Mouse (Mus musculus) T-helper 2 cell (primary cell): ENCODE data around the gene Dbi.

Source experiments
- in situ Hi-C: fragments of 300-600 bp; cut with MboI, MseI; formaldehyde crosslinking; loops from one replicate; pipeline ENCODE4 v1.15.1; 2025; ENCODE audit warnings: high pct_unique_total_duplicates

Dbi gene

DNA sequence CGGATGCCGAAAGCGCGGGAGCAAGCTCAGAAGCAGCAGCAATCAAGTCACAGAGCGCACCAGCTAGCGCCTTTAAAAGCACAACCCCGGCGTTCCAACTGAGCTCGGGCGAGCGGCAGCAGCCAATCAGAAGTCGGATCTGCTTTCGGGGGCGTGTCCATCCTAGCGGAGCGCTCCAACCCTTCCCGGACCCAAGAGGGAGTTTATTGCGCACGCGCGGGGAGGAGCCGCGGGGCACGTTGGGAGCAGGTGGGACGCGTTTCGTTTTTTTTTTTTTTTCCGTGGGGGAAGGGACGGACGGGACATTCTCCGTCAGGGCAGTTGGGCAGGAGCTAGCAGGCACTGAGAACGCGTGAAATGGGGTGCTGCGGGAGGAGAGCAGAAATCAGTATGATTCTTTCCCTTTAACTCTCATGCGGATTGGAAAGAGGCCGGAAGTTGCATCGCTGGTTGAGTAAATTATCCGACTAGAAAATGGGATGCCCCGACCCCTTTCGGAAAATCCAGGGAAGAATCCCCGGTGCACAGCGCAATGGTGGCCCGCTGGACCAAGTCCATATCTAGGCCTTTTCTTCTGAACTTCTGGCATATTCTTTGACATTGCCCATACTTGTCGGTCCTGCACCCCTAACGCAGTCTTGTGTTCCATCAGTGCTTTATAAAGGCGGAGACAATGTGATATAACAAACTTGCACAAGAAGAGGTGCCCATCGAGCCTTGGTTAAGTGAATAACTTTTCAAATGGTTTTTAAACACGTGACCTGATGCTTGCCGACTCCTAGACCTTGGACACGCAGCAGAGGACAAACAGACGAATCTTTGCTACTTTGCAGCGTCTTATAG lies at the start of gene Dbi, which contains the start of gene 3110009E18Rik:
Dbi (minus strand) TSS at position 110 of the 843 bp plus-strand sequence.
3110009E18Rik (plus strand) TSS at position 219 of the 843 bp plus-strand sequence.
- in situ Hi-C loops = no loop called here

DNA sequence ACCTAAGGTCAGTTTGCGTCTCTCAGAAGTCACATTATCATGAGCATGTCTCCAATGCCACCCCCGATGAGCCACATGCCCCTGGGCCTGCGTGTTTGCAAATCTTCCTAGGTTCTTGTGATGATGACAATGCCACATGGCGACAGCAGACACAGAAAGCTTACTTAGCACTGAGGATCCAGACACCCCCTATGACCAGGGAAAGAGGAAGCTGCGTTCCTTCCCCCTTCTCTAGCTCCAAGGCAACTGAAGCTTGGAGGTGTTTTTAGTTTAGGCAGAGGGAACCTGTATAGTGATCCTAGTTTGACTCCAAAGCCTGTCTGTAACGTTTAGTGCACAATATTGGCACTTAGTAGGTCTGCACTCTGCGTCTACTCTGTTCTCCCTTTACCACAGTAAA lies 49.4 kb upstream of the Dbi start:
- in situ Hi-C loops = no loop called here

DNA sequence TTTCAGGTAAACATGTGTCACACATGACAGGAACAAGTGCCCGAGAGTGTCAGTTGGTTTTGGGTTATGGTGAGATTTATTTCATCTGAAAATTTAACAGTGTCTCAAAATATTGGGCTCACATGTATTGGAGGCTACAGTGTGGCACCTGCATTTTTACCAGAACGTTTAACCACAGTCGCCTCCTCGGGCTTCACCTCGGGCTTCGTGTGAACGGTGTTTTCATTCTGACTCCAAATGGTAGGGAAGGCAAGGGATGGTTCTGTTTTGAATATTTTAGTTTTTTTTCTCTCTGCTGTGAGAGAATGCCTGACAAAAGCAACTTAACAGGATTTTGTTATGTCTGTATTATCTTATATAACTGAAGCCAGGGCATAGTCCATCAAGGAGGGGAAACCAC lies 47.8 kb upstream of the Dbi start:
- in situ Hi-C loops = no loop called here

DNA sequence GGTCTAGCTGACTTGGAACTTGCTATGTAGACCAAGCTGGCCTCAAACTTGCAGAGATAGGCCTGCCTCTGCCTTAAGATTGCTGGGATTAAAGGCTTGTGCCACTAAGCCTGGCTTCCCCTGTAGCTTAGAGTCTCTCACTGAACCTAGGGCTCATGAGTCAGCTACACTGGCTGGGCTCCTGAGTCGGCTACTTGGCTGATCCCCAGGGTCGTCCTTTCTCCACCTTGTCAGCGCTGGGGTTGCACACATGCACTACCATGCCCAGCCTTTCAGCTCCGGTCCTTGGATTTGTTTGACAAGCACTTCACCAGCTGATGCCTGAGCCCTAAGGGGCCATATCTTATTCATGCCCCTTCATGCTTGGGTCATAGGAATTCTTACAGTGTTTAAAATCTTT lies 47.1 kb upstream of the Dbi start:
- in situ Hi-C loops = no loop called here

DNA sequence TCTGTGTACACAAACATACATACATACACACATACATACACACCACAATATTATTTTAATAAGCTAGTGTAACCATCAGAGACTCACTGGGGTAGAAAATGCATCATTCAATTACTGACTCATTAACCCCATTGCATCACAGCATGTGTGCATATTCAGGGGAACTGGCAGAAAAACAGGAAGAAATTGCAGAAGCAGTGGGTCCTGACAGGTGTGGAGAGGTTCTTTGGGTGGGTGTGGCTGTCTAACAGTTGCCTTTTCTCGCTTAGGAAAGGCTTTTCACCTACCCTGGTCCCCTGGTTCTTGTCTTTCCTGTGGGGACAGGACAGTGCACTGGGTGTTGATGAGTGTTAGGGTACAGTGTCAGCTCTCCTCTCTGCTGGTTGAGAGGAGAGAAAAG lies 41.7 kb upstream of the Dbi start:
- in situ Hi-C loops = no loop called here

DNA sequence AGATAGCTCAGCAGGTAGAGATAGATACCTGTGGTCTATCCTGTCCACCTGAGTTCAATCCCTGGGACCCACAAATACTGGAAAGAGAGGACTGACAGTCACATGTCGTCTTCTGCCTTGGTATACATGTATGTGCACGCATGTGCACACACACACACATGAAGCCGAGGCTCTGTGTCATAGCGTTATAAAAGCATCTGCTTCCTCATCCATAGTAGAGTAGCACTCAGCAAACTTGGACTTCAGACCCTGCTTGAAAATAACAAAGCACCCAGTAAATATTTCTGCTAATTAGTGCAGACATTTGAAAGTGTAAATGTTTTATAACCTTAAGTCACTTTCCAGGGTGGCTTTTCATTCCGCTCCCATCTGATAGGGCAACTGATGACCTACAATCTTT lies 40.6 kb upstream of the Dbi start:
- in situ Hi-C loops = no loop called here

DNA sequence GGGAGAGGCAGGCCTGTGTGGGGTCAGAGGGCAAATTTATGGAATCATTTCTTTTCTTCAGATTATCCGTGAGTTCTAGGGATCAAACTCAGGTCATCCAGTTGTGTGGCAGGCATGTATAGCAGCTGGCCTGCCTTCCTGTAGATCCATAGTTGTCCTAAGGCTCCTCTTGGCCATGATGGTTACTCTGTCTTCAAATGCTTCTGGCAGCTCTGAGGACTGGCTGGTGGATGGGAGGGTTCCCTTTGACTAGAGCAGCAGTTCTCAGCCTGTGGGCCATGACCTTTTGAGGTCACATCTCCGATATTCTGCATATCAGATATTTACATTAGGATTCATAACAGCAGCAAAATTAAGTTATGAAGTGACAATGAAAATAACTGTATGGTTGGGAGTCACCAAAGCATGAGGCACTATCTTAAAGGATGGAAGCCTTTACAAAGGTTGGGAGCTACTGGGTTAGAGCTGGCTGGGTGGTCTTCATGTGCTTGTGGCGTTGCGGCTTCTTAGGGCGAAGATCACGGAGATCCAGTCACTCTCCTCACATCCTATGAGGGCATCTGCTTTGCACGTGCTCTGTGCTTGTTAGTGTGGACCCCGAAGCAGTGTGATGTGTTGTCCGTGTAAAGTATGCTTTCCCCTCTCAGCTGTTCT lies 37.7 kb upstream of the Dbi start:
- in situ Hi-C loops = no loop called here

DNA sequence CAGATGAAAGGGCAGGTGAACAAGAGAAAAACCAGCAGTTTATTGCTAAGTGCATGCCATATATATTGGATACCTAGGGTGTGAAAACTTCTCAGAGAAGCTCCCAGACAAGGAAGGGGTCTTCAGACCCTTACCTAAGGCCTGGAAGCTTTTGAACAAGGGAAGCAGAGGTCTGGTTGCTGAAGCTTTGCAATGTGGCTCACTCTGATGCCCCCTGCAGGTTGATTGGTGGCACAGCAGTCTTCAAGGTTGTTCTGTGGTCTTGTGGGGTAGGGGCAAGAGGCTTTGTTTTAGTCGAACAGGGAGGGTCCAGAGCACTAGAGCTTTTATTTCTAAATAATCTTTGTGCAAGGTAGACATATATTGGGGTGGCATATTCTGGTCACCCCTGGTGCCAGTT lies 34.4 kb upstream of the Dbi start:
- in situ Hi-C loops = no loop called here

DNA sequence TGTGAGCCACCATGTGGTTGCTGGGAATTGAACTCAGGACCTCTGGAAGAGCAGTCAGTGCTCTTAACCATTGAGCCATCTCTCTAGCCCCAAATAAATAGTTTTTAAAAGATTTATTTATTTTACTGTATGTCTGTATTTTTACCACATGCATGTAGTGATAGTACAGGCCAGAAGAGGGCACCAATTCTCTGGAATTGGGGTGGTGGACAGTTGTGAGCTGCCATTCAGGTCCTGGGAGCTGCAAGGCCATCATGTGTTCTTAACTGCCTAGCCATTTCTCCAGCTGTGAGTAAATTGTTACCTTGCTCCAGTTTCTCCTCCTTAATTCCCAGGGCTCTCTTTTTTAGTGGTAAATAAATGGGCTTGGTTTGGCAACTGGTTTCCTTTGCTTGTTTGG lies 33.4 kb upstream of the Dbi start:
- in situ Hi-C loops = loop anchor here (5.0 kb wide), 1 partner anchor 57 kb away; no protein-coding TSS in a partner anchor

DNA sequence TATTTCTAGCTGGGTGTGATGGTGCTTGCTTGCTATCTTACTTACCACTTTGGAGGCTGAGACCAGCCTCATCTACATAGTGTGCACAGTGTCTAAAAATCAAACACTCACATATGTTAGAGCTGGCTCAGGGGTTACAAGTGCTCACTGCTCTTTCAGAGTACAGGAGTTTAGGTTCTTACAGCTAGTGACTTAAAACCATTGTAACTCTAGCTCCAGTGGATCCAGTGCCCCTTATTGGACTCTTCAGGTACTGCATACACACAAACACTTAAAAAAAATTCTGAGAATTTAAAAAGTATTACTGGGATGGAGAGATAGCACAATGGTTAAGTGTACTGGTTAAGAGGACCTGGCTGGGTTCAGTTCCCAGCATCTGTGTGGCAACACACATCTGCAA lies 26.1 kb upstream of the Dbi start:
- in situ Hi-C loops = no loop called here

DNA sequence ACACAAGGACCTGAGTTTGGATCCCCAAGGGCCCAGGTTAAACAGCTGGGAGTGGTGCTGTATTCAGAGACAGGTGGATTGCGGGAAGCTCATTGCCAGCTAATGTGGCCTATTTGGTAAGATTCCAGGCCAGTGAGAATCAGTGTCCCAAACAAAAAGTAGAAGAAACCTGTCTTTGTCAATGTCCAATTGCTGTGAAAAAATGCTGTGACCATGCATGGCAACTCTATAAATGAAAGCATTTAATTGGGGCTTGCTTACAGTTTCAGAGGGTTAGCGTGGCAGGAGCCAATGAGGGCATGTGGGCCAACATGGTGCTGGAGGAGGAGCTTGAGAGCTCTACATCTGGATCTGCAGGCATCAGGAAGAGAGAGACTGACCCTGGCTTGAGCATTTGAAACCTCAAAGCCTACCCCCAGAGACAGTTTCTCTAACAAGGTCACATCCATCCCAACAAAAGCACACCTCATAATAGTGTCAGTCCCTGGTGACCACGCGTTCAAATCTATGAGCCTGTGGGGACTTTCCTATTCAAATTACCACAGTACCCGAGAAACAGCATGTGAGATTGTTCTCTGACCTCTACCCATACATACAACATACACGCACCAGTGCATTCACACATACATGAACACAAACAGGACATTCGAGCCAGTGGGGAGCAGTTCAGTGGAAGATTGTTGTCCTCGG lies 24.8 kb upstream of the Dbi start:
- in situ Hi-C loops = no loop called here

DNA sequence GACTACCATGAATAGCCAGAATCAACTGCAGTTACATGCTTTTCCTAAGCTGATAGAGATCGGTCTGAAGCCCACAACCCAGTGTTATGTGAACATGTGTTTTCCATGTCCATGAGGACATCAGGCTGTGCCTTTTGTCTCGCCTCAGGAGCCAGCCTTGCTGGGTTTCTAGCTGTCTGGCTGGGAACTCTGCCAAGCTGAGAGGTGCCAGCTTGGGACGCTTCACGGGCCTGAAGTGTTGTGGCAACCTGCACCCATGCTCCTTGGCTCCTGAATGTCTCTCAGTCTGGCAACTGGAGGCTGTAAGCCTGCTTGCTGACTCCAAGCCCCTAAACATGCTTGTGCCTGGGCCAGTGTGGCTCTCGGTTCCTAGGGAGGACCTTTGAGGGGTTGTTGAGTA lies 21.7 kb upstream of the Dbi start:
- in situ Hi-C loops = no loop called here

DNA sequence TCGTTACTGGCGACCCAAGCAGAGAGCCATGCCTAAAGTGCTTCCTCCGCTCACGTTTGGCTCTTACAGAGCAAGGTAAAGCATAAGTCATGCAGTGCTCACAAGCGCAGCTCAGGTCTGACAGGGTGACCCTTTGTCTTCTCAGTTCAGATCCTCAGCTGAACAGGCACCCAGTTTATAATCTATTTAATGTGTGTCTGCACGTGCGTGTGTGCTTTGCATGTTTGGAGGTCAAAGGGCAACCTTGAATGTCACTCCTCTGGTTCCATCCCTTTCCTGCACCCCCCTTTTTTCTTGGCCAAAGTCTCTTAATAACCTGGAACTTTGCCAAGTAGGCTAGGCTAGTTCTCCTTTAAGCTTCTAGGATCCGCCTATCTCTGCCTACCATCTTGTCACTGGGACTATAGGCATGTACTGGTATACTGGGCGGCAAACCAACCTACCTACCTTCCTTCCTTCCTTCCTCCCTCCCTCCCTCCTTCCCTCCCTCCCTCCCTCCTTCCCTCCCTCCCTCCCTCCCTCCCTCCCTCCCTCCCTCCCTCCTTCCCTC lies 19.3 kb upstream of the Dbi start:
- in situ Hi-C loops = no loop called here

DNA sequence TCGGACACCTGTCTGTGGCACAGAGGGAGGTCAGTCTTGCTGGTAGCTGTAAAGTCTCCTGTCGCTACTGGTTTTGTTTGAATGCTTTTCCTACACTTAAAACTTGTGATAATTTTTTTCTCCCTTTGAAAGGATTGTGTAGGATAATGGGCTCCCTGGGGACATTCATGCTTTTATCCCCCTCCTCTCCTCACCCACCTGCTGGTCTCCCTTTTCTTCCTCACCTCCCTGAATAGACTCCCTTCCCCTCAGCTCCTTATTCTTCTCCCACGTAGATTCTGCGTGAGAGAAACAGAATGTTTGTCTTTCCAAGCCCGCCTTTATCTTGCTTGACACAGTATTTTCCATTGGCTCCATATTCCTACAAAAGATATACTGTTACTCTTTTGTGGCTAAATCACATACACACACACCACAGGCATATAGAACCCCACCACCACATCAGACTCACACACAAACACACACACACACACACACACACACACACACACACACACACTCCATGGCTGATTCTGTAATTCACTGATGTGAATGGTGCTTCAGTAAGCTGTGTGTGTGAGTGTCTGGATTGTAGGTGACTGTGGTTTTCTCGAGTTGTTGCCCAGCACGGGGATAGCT lies 18.2 kb upstream of the Dbi start:
- in situ Hi-C loops = no loop called here

DNA sequence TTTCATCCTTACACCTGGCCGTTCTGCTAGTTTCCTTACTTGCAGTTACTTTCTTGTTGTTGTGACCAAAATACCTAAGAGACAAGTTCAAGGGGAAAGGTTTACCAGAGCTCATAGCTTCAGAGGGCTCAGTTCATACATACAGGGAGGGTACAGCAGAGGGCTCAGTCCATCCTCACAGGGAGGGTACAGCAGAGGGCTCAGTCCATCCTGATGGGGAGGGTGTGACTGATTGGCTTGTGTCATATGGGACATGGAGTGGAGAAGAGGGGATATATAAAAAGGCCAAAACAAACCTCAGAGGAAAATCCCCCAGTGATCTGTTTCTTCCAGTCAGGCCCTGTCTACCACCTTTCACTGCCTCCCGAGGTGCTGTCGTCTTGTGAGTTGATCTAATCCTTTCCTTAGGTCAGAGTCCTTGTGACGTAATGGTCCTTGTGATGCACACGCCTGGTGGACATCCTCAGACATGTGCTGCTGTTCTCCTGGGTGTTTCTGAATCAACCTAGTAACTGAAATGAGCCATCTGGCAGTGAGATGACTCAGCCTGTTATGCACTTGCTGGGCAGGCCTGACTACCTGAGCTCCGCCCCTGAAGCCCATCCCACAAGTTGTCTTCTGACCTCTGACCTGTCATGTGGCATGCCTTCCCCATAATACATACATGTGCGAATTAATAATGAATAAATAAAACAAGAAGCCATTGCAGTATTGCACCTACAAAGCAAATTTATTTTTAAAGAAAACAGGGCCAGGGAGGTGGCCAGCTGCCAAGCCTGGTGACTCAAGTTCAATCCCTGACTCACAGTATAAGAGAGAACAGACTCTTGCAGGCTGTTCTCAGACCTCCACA lies 15.3 kb upstream of the Dbi start:
- in situ Hi-C loops = no loop called here

DNA sequence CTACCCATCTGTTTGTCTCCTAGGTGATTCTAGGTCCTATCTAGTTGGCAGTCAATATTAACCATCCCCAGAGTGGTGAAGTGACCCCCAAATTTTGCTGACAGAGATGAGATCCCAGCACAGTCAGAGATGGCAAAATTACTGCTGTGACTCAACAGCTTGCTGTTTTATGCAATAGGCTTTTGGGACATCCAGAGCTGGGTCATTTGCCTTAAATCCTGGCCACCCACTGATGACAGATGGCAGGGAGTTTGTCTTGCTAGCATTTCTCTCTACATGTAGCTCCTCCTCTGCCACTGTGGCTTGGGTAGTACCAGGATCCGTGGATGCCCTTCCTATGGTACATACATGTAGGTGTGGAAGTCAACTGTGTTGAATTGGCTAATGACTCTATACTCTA lies 11.5 kb upstream of the Dbi start:
- in situ Hi-C loops = no loop called here

DNA sequence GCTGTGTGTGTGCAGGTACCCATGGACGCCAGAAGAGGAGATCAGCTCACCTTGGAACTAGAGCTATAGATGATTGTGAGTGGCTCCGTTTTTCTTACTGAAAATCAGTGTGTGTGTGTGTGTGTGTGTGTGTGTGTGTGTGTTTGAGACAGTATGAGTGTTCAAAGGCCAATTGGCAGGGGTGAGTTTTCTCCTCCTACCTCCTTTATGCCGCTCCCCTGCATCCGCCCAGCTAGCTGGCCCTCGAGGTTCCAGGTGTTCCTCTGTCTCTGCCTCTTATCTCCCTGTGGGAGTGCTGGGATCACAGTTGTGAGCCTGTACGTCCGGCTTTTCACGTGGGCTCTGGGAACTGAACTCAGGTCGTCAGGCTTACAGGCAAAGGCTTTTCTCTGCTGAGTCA lies 5.4 kb upstream of the Dbi start:
- in situ Hi-C loops = no loop called here

DNA sequence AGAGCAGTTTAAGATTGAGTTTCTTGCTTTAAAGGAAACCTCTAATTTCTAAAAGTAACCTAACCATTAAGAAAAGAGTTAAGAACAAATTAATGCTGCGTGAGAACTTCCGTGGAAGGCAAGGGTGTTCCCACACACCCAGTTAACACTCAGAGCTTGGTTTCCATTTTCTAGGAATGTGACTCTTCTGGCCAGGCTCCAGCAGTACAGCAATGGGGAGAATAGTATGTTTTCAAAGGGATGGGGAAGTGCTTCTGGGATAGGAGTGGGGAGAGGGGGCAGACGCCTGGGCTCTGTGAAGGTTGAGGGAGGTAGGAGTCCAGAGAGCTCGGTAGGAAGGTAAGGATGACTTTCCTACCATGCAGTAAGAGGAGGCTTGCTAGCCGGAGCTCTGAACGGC lies 4.6 kb upstream of the Dbi start:
- in situ Hi-C loops = no loop called here

DNA sequence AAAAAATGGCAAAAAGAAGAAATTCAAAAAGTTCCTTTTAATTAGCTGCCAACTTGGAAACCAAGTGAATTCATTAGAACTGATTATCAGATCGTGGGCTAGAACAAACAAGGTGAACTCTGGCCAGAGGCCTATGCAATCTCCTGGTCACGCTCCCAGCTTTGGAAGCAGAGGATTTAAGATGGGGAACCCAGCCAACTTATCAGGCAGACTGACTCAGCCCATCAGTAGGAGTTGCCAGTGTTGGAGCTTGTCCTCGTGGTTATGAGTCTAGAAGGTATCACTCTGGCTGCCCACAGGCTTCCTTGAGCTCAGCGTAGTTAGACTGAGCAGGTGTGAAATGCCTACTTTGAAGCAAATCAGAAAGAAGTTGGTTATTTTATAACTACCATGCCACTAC lies 4.0 kb upstream of the Dbi start:
- in situ Hi-C loops = no loop called here

DNA sequence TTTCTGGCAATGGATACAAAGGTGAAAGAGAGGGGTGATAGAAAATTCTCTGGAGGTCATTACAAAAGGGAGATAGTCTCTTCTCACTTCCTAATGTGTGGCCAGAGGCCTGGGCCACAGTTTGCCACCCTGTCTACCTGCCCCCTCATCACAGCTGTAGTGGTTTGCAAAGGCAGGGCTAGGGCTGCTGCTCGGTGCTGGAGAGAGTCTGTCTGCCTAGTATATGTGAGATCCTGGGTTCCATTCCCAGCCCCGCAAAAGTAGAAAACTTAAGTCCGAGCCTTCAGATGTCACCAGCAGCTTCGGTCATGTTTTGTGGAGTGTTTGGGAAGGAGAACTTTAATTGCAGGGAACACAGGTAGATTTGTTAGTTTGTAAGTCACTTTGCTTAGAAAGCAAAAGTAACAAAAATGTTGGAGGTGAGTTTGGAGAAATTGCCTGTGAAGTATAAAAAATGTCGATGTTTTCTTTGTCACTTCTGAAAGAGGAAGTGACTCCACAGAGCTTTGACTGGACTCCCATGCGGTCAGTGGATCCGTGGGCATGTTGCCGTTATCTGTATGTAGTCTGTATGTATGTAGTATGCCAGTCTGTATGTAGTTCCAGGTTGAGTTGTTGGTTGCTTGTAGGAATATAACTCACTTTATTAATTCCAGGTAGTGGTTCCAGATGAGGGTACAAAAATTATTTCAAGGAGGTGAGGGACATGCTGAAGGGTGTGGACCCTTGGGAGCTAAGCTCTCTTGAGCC lies 1.9 kb upstream of the Dbi start:
- in situ Hi-C loops = no loop called here
